Mouse (Mus musculus) olfactory bulb, adult 2 months (tissue): ENCODE measurements around the gene Tbc1d25. TPM values are rescaled to one million over a fixed set of nuclear protein-coding genes. Genes with fewer than 3 reads are reported as not detected.

Experiments
- H3K27ac ChIP-seq: fragments of 200-500 bp; 2 replicates; pipeline ENCODE4 v1.5.1; 2012; ENCODE audit warnings: low read depth, low read length; ENCODE audit not compliant: insufficient read depth
- H3K4me1 ChIP-seq: fragments of 200-500 bp; 2 replicates; pipeline ENCODE4 v1.6.1; 2012; ENCODE audit warnings: low read length; ENCODE audit not compliant: control insufficient read depth, insufficient read depth
- H3K4me3 ChIP-seq: fragments of 200-500 bp; 2 replicates; pipeline ENCODE4 v1.5.1; 2012; ENCODE audit warnings: mild to moderate bottlenecking, low read depth, low read length, moderate library complexity; ENCODE audit not compliant: insufficient read depth
- CTCF ChIP-seq: fragments of 200-500 bp; IDR thresholded peaks from 2 replicates; pipeline ENCODE4 v1.5.1; 2012; ENCODE audit warnings: low read depth, mild to moderate bottlenecking, low read length, moderate library complexity; ENCODE audit not compliant: insufficient read depth
- POLR2A ChIP-seq: fragments of 200-500 bp; IDR thresholded peaks from 2 replicates; pipeline ENCODE4 v1.6.1; 2012; ENCODE audit warnings: mild to moderate bottlenecking, low read depth, low read length, moderate library complexity; ENCODE audit not compliant: insufficient read depth
- WGBS: fragments of 180-500 bp; shearing (Covaris S2); methylation state at CpG from one replicate; pipeline ENCODE4 v1.1.7; 2018; 5-methylcytosine and 5-hydroxymethylcytosine counted together
- polyA plus RNA-seq: library from polyadenylated mRNA; stranded (reverse); fragments of >200 nt; gene quantifications from 2 replicates; pipeline ENCODE4 v1.2.4, GENCODE M21; 2012; ENCODE audit warnings: low replicate concordance; ENCODE audit not compliant: missing spikeins, insufficient read depth, insufficient read length

Gene Tbc1d25
- polyA plus RNA-seq, 1 experiment, result not detected

GRCm38 (mm10) chrX:8192640-8193418 lies 16.8 kb upstream of the Tbc1d25 start:
- WGBS, result 12% methylated on average over 38 of the region's 38 CpGs

GRCm38 (mm10) chrX:8192126-8192639 lies 16.2 kb upstream of the Tbc1d25 start:
- TF ChIP-seq CTCF, result no peak
- TF ChIP-seq POLR2A, result no peak
- no peaks in the 10 kb centered on the region for H3K4me1 ChIP-seq
- H3K27ac ChIP-seq, result no peak overlapping the region
- peak overlapping the region; percentile 53 for H3K4me3 ChIP-seq
- 11% methylated on average over 13 of the region's 13 CpGs for WGBS

More at GRCm38 (mm10) chrX:8192640-8193418, 16.8 kb upstream of the Tbc1d25 start:
- H3K27ac ChIP-seq, result peak overlapping the region; percentile 79; the same call in 1 of the 2 replicates
- peak overlapping the region; percentile 53 for H3K4me3 ChIP-seq
- TF ChIP-seq CTCF (no peak), POLR2A (0 out of 2 replicates have a peak, but pooled peaks have one; percentile 15)
- H3K4me1 ChIP-seq, result no peaks in the 10 kb centered on the region

- no peak overlapping the region for H3K4me3 ChIP-seq
- H3K4me1 ChIP-seq, result no peaks in the 10 kb centered on the region
- no peak overlapping the region for H3K27ac ChIP-seq
- WGBS, result 26% methylated on average over 7 of the region's 7 CpGs
- TF ChIP-seq POLR2A (no peak), CTCF (no peak)
Measured at GRCm38 (mm10) chrX:8182871-8183540, 7.0 kb upstream of the Tbc1d25 start.

GRCm38 (mm10) chrX:8179646-8180045 lies 3.7 kb upstream of the Tbc1d25 start:
- no peak overlapping the region for H3K27ac ChIP-seq
- WGBS, result 92% methylated on average over 5 of the region's 5 CpGs
- TF ChIP-seq CTCF (no peak), POLR2A (no peak)
- no peak overlapping the region for H3K4me3 ChIP-seq
- no peaks in the 10 kb centered on the region for H3K4me1 ChIP-seq

GRCm38 (mm10) chrX:8178871-8179270 lies 2.9 kb upstream of the Tbc1d25 start:
- Histone ChIP-seq H3K4me1 (no peaks in the 10 kb centered on the region), H3K4me3 (no peak overlapping the region), H3K27ac (no peak overlapping the region)
- TF ChIP-seq POLR2A, result no peak
- TF ChIP-seq CTCF, result no peak
- 97% methylated on average over 2 of the region's 2 CpGs for whole genome bisulfite sequencing

- TF ChIP-seq POLR2A (no peak), CTCF (no peak)
- Histone ChIP-seq H3K27ac (no peak overlapping the region), H3K4me3 (peak overlapping the region; percentile 91), H3K4me1 (no peaks in the 10 kb centered on the region)
- WGBS, result 15% methylated on average over 4 of the region's 4 CpGs
Measured at GRCm38 (mm10) chrX:8175169-8175503, 845 bp downstream of the Tbc1d25 start.

GRCm38 (mm10) chrX:8167716-8168647 lies 8.0 kb downstream of the Tbc1d25 start:
- TF ChIP-seq CTCF (no peak), POLR2A (no peak)
- H3K27ac ChIP-seq, result no peak overlapping the region
- no peak overlapping the region for H3K4me3 ChIP-seq
- H3K4me1 ChIP-seq, result no peaks in the 10 kb centered on the region
- WGBS, result 93% methylated on average over 10 of the region's 10 CpGs

GRCm38 (mm10) chrX:8164471-8164870 lies 11.5 kb downstream of the Tbc1d25 start:
- Histone ChIP-seq H3K4me3 (no peak overlapping the region), H3K4me1 (no peaks in the 10 kb centered on the region), H3K27ac (no peak overlapping the region)
- TF ChIP-seq CTCF, result no peak
- WGBS, result 91% methylated on average over 4 of the region's 4 CpGs
